Mouse (Mus musculus) erythroblast, embryonic 14.5 days (primary cell): ENCODE measurements around the gene Flnb.

ENCODE experiments used
- GATA1 ChIP-seq: IDR thresholded peaks from 2 replicates; pipeline ENCODE4 v1.6.1; 2012; ENCODE audit warnings: low read length, inconsistent platforms, mixed read lengths
- TAL1 ChIP-seq: IDR thresholded peaks from 3 replicates; pipeline ENCODE4 v1.6.1; 2012; ENCODE audit warnings: low read length, inconsistent platforms, mixed read lengths

DNA sequence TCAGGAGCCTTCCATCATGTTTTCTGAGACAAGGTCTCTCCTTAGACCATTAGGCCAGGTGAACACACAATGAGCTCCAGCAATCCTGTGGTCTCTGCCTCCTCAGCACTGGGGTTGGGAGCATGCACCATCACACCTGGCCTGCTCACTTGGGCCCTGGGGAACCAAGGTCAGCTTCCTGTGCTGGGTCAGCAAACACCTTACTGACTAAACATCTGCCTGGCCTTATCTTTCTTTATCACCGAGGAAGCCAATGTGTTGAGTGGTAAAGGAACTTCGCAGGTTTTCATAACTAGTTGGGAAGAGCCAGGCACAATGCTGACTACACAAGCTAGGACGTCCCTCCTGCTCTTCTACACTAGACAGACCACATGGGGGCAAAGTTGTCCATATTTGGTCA, 172.2 kb downstream of the Flnb start:
- no peak for TF ChIP-seq TAL1
- TF ChIP-seq GATA1, result no peak
